Mouse (Mus musculus): ENCODE measurements around the gene Marveld1.

GRCm38 (mm10) chr19:42099406-42099805 is 47.8 kb upstream of the Marveld1 start:
- no peak for TF ChIP-seq CTCF (IDR thresholded peaks at IDR 0.05; ENCODE audit: borderline replicate concordance, insufficient read depth, low read depth, low read length)
- TF ChIP-seq POLR2A (IDR thresholded peaks at IDR 0.05; ENCODE audit: borderline replicate concordance, insufficient read depth, low read length), result no peak

Measured in cerebellum, adult 2 months (tissue).